ENCODE assay signal across 27 mouse cellular contexts in the genomic region with DNA sequence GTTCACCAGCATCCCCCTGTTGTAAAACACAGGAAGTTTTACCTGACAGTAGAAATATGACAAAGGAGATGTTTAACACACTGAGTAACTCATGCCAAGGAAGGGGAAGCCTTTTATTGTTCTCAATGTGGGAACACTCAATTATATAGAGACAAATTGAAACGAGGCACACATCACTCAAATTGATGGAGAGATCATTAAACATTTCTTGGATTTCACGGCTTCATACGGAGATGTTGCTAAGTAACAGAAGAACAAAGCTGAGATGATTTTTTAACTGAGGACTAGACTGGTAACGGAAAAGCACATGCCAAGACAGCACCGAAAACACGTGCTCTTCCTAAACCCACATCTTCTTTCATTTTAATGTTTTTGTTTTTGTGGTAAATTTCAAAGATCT.
DNase-seq lines count a peak whose midpoint lies in the region; ATAC-seq and TF ChIP-seq lines count a peak whose summit lies in the region.
"Had no signal": no experiment of that assay in that cellular context is flagged by ENCODE, and none has a peak within 500 bp of the region (broad histone marks: within the 10 kb centered on the region; RNA-seq: fewer than 3 reads in every experiment).

No protein-coding gene starts in this region.

- TF ChIP-seq CTCF in brain, embryonic 14.5 days (IDR thresholded peaks at IDR 0.05; ENCODE audit: borderline replicate concordance, extremely low read depth, insufficient read depth, insufficient read length) = no peak
- TF ChIP-seq CTCF in hindbrain, postnatal 0 days (IDR thresholded peaks at IDR 0.05; ENCODE audit: low read depth) = no peak

- H3K4me1 ChIP-seq in hindbrain, embryonic 15.5 days (replicated peaks) = 0 out of 2 replicates have a peak, but pooled peaks cover 2% of the 10 kb centered on the region
- peaks cover 3% of the 10 kb centered on the region; the same call in 1 of the 2 replicates for H3K4me1 ChIP-seq in hindbrain, embryonic 12.5 days
- peaks cover 9% of the 10 kb centered on the region; the same call in 1 of the 2 replicates for H3K4me1 ChIP-seq in forebrain, embryonic 14.5 days (ENCODE audit: control insufficient read depth, insufficient read depth, low read length)
- H3K4me1 ChIP-seq in hindbrain, postnatal 0 days (ENCODE audit: insufficient read depth, low read length) = no peaks in the 10 kb centered on the region; the same call in 1 of the 2 replicates
- H3K4me1 ChIP-seq in kidney, embryonic 14.5 days (ENCODE audit: control insufficient read depth, insufficient read depth, low read length) = no peaks in the 10 kb centered on the region
- H3K4me1 ChIP-seq: embryonic facial prominence, embryonic 15.5 days; heart, embryonic 10.5 days; heart, embryonic 15.5 days; limb, embryonic 13.5 days; lung, embryonic 15.5 days; neural tube, embryonic 12.5 days had no signal

- no peak overlapping the region for H3K9ac ChIP-seq in hindbrain, embryonic 15.5 days
- no peak overlapping the region for H3K9ac ChIP-seq in hindbrain, embryonic 12.5 days
- no peak overlapping the region for H3K9ac ChIP-seq in forebrain, embryonic 14.5 days (ENCODE audit: low read length)
- H3K9ac ChIP-seq in hindbrain, postnatal 0 days (replicated peaks; ENCODE audit: low read length) = no peak overlapping the region
- H3K9ac ChIP-seq in kidney, embryonic 14.5 days (ENCODE audit: low read depth, low read length) = no peak overlapping the region
- H3K9ac ChIP-seq: embryonic facial prominence, embryonic 15.5 days; heart, embryonic 15.5 days; limb, embryonic 13.5 days; lung, embryonic 15.5 days; midbrain, embryonic 12.5 days; neural tube, embryonic 12.5 days had no signal

- 31% methylated on average over 6 of the region's 6 CpGs for WGBS in hindbrain, embryonic 15.5 days
- 51% methylated on average over 6 of the region's 6 CpGs for WGBS in hindbrain, embryonic 12.5 days
- WGBS in forebrain, embryonic 14.5 days = 36% methylated on average over 6 of the region's 6 CpGs
- 29% methylated on average over 6 of the region's 6 CpGs for WGBS in hindbrain, postnatal 0 days
- 59% methylated on average over 6 of the region's 6 CpGs for WGBS in kidney, embryonic 14.5 days

- no peak overlapping the region for H3K4me3 ChIP-seq in hindbrain, embryonic 15.5 days
- no peak overlapping the region for H3K4me3 ChIP-seq in hindbrain, embryonic 12.5 days
- no peak overlapping the region for H3K4me3 ChIP-seq in forebrain, embryonic 14.5 days (ENCODE audit: low read depth, low read length)
- no peak overlapping the region for H3K4me3 ChIP-seq in hindbrain, postnatal 0 days (ENCODE audit: low read length)
- no peak overlapping the region for H3K4me3 ChIP-seq in kidney, embryonic 14.5 days (ENCODE audit: low read length)
- H3K4me3 ChIP-seq: embryonic facial prominence, embryonic 15.5 days; heart, embryonic 10.5 days; heart, embryonic 15.5 days; limb, embryonic 13.5 days; lung, embryonic 15.5 days; midbrain, embryonic 12.5 days; myocyte; neural tube, embryonic 12.5 days had no signal

- no peaks in the 10 kb centered on the region for H3K36me3 ChIP-seq in hindbrain, embryonic 15.5 days
- H3K36me3 ChIP-seq in hindbrain, embryonic 12.5 days = no peaks in the 10 kb centered on the region
- no peaks in the 10 kb centered on the region for H3K36me3 ChIP-seq in forebrain, embryonic 14.5 days (ENCODE audit: control insufficient read depth, insufficient read depth, low read length)
- H3K36me3 ChIP-seq in hindbrain, postnatal 0 days (ENCODE audit: insufficient read depth, low read length) = no peaks in the 10 kb centered on the region
- no peaks in the 10 kb centered on the region for H3K36me3 ChIP-seq in kidney, embryonic 14.5 days (ENCODE audit: control insufficient read depth, insufficient read depth, low read length)
- H3K36me3 ChIP-seq: embryonic facial prominence, embryonic 15.5 days; heart, embryonic 10.5 days; heart, embryonic 15.5 days; limb, embryonic 13.5 days; lung, embryonic 15.5 days; midbrain, embryonic 12.5 days; neural tube, embryonic 12.5 days had no signal

- DNase-seq in brain, embryonic 14.5 days (ENCODE audit: low read depth) = peak; percentile 61
- peak; percentile 63 for DNase-seq in forebrain, embryonic 14.5 days (ENCODE audit: low spot score)
- peak; percentile 20 for DNase-seq in hindbrain, postnatal 0 days (ENCODE audit: low spot score)
- DNase-seq in spleen, postnatal 14 days (ENCODE audit: low spot score in 2 of 2) = no peak
- DNase-seq: adrenal gland, postnatal 14 days; cerebellum, adult 18-20 months; cerebellum, postnatal 10 days; gastrocnemius, postnatal 25 days; heart, adult 11 months; heart, postnatal 36 days; kidney, adult 2 months; kidney, postnatal 4 days; lung, postnatal 36 days; right cerebral cortex, postnatal 4 days had no signal

- no peak overlapping the region for H3K27ac ChIP-seq in hindbrain, embryonic 15.5 days (replicated peaks)
- H3K27ac ChIP-seq in hindbrain, embryonic 12.5 days = no peak overlapping the region
- no peak overlapping the region; the same call in 1 of the 2 replicates for H3K27ac ChIP-seq in forebrain, embryonic 14.5 days (ENCODE audit: low read depth, low read length)
- H3K27ac ChIP-seq in hindbrain, postnatal 0 days = no peak overlapping the region
- no peak overlapping the region for H3K27ac ChIP-seq in kidney, embryonic 14.5 days (ENCODE audit: low read depth, low read length)
- H3K27ac ChIP-seq: embryonic facial prominence, embryonic 15.5 days; heart, embryonic 10.5 days; heart, embryonic 15.5 days; kidney, postnatal 0 days; limb, embryonic 13.5 days; lung, embryonic 15.5 days; neural tube, embryonic 12.5 days had no signal

- TF ChIP-seq POLR2A in brain, embryonic 14.5 days (IDR thresholded peaks at IDR 0.05; ENCODE audit: borderline replicate concordance, extremely low read depth, insufficient read depth, insufficient read length, poor library complexity, severe bottlenecking) = no peak

- H3K9me3 ChIP-seq in hindbrain, embryonic 15.5 days = no peaks in the 10 kb centered on the region; the same call in 1 of the 2 replicates
- no peaks in the 10 kb centered on the region for H3K9me3 ChIP-seq in hindbrain, embryonic 12.5 days (replicated peaks)
- H3K9me3 ChIP-seq in forebrain, embryonic 14.5 days (replicated peaks; ENCODE audit: control insufficient read depth, low read length) = no peaks in the 10 kb centered on the region
- H3K9me3 ChIP-seq in hindbrain, postnatal 0 days (ENCODE audit: low read length) = no peaks in the 10 kb centered on the region
- H3K9me3 ChIP-seq in kidney, embryonic 14.5 days (ENCODE audit: control insufficient read depth, low read length) = no peaks in the 10 kb centered on the region
- H3K9me3 ChIP-seq: embryonic facial prominence, embryonic 15.5 days; heart, embryonic 10.5 days; heart, embryonic 15.5 days; lung, embryonic 15.5 days; neural tube, embryonic 12.5 days had no signal

- no peak overlapping the region for H3K4me2 ChIP-seq in hindbrain, embryonic 15.5 days
- no peak overlapping the region for H3K4me2 ChIP-seq in hindbrain, embryonic 12.5 days (replicated peaks)
- H3K4me2 ChIP-seq in forebrain, embryonic 14.5 days (ENCODE audit: low read length) = no peak overlapping the region
- H3K4me2 ChIP-seq in hindbrain, postnatal 0 days (ENCODE audit: low read depth, low read length) = no peak overlapping the region
- H3K4me2 ChIP-seq in kidney, embryonic 14.5 days (replicated peaks; ENCODE audit: low read depth, low read length) = no peak overlapping the region
- H3K4me2 ChIP-seq: embryonic facial prominence, embryonic 15.5 days; heart, embryonic 15.5 days; limb, embryonic 13.5 days; liver, embryonic 11.5 days; lung, embryonic 15.5 days; midbrain, embryonic 12.5 days; neural tube, embryonic 12.5 days had no signal

- peak; percentile 51; the same call in 1 of the 2 replicates for ATAC-seq in hindbrain, embryonic 15.5 days (ENCODE audit: low FRiP score, low read depth)
- no peak for ATAC-seq in hindbrain, embryonic 12.5 days (ENCODE audit: low FRiP score)
- ATAC-seq in forebrain, embryonic 14.5 days = peak; percentile 38
- 0 out of 2 replicates have a peak, but pooled peaks have one; percentile 38 for ATAC-seq in hindbrain, postnatal 0 days
- ATAC-seq in kidney, embryonic 14.5 days (ENCODE audit: low FRiP score, low TSS enrichment) = no peak

- H3K27me3 ChIP-seq in hindbrain, embryonic 15.5 days = no peaks in the 10 kb centered on the region
- H3K27me3 ChIP-seq in hindbrain, embryonic 12.5 days = no peaks in the 10 kb centered on the region
- no peaks in the 10 kb centered on the region for H3K27me3 ChIP-seq in forebrain, embryonic 14.5 days (replicated peaks; ENCODE audit: control insufficient read depth, insufficient read depth, low read length)
- H3K27me3 ChIP-seq in hindbrain, postnatal 0 days (ENCODE audit: insufficient read depth, low read length) = no peaks in the 10 kb centered on the region
- H3K27me3 ChIP-seq in kidney, embryonic 14.5 days (ENCODE audit: control insufficient read depth, insufficient read depth, low read length) = no peaks in the 10 kb centered on the region
- H3K27me3 ChIP-seq: embryonic facial prominence, embryonic 15.5 days; heart, embryonic 15.5 days; limb, embryonic 13.5 days; lung, embryonic 15.5 days; midbrain, embryonic 12.5 days; neural tube, embryonic 12.5 days had no signal

Comparison
In these comparisons a context has a peak if more than half of its experiments do, and no peak if none do; other contexts are left out.
1. ATAC-seq: peak in hindbrain, embryonic 15.5 days (single experiment), forebrain, embryonic 14.5 days (single experiment) and hindbrain, postnatal 0 days (single experiment); none in hindbrain, embryonic 12.5 days (single experiment) and kidney, embryonic 14.5 days (single experiment).
2. DNase-seq: peak in brain, embryonic 14.5 days (single experiment), forebrain, embryonic 14.5 days (single experiment) and hindbrain, postnatal 0 days (single experiment); none in spleen, postnatal 14 days (0 of 2).